Mouse (Mus musculus): ENCODE results near the gene Borcs8. TPM values are rescaled to one million over a fixed set of nuclear protein-coding genes. Genes with fewer than 3 reads are reported as not detected.

Borcs8 gene
- polyA plus RNA-seq, 1 experiment from 2014 or later, result 57.4 TPM

GRCm38 (mm10) chr8:70128435-70128834 is 10.9 kb upstream of the Borcs8 start:
- H3K4me1 ChIP-seq (ENCODE audit: control insufficient read depth, insufficient read depth, low read length), result no peaks in the 10 kb centered on the region
- no peaks in the 10 kb centered on the region for H3K9me3 ChIP-seq (ENCODE audit: control insufficient read depth, low read depth, low read length)
- peaks cover 3% of the 10 kb centered on the region; the same call in 1 of the 2 replicates for H3K36me3 ChIP-seq (ENCODE audit: control insufficient read depth, insufficient read depth, low read length)
- no peak for ATAC-seq (ENCODE audit: insufficient number of reproducible peaks, insufficient read depth, low FRiP score, low read depth)
- no peak overlapping the region for H3K4me3 ChIP-seq (ENCODE audit: low read depth, low read length)
- H3K4me2 ChIP-seq (replicated peaks; ENCODE audit: low read depth, low read length), result no peak overlapping the region
- no peaks in the 10 kb centered on the region for H3K27me3 ChIP-seq (ENCODE audit: control insufficient read depth, insufficient read depth, low read length)
- no peak overlapping the region for H3K9ac ChIP-seq (replicated peaks; ENCODE audit: low read depth, low read length)
- no peak overlapping the region for H3K27ac ChIP-seq (ENCODE audit: low read length)
- WGBS, result 72% methylated on average over 3 of the region's 3 CpGs

GRCm38 (mm10) chr8:70129309-70129952 is 9.9 kb upstream of the Borcs8 start:
- no peak overlapping the region for H3K4me3 ChIP-seq (ENCODE audit: low read depth, low read length)
- H3K27ac ChIP-seq (ENCODE audit: low read length), result no peak overlapping the region; the same call in 1 of the 2 replicates

GRCm38 (mm10) chr8:70130066-70130465 is 9.2 kb upstream of the Borcs8 start:
- Histone ChIP-seq H3K9ac (replicated peaks; ENCODE audit: low read depth, low read length) (no peak overlapping the region), H3K4me2 (replicated peaks; ENCODE audit: low read depth, low read length) (no peak overlapping the region), H3K36me3 (ENCODE audit: control insufficient read depth, insufficient read depth, low read length) (peaks cover 18% of the 10 kb centered on the region), H3K27ac (ENCODE audit: low read length) (no peak overlapping the region), H3K27me3 (ENCODE audit: control insufficient read depth, insufficient read depth, low read length) (no peaks in the 10 kb centered on the region), H3K4me3 (ENCODE audit: low read depth, low read length) (no peak overlapping the region), H3K4me1 (ENCODE audit: control insufficient read depth, insufficient read depth, low read length) (no peaks in the 10 kb centered on the region), H3K9me3 (ENCODE audit: control insufficient read depth, low read depth, low read length) (no peaks in the 10 kb centered on the region)
- 83% methylated on average over 3 of the region's 3 CpGs for WGBS
- ATAC-seq (ENCODE audit: insufficient number of reproducible peaks, insufficient read depth, low FRiP score, low read depth), result no peak

More at GRCm38 (mm10) chr8:70129309-70129952, 9.9 kb upstream of the Borcs8 start:
- no peak overlapping the region for H3K4me2 ChIP-seq (replicated peaks; ENCODE audit: low read depth, low read length)
- no peak overlapping the region for H3K9ac ChIP-seq (replicated peaks; ENCODE audit: low read depth, low read length)
- ATAC-seq (ENCODE audit: insufficient number of reproducible peaks, insufficient read depth, low FRiP score, low read depth), result no peak
- 67% methylated on average over 9 of the region's 9 CpGs for WGBS
- no peaks in the 10 kb centered on the region for H3K4me1 ChIP-seq (ENCODE audit: control insufficient read depth, insufficient read depth, low read length)
- H3K9me3 ChIP-seq (ENCODE audit: control insufficient read depth, low read depth, low read length), result no peaks in the 10 kb centered on the region
- no peaks in the 10 kb centered on the region for H3K27me3 ChIP-seq (ENCODE audit: control insufficient read depth, insufficient read depth, low read length)
- H3K36me3 ChIP-seq (ENCODE audit: control insufficient read depth, insufficient read depth, low read length), result peaks cover 12% of the 10 kb centered on the region

- Histone ChIP-seq H3K9ac (replicated peaks; ENCODE audit: low read depth, low read length) (peak within 1 kb of the TSS; percentile 56), H3K9me3 (ENCODE audit: control insufficient read depth, low read depth, low read length) (no peaks in the 10 kb centered on the region), H3K27ac (ENCODE audit: low read length) (0 out of 2 replicates have a peak within 1 kb of the TSS, but pooled peaks have one; percentile 27), H3K36me3 (ENCODE audit: control insufficient read depth, insufficient read depth, low read length) (peaks cover 30% of the 10 kb centered on the region), H3K4me2 (replicated peaks; ENCODE audit: low read depth, low read length) (peak within 1 kb of the TSS; percentile 80), H3K4me1 (ENCODE audit: control insufficient read depth, insufficient read depth, low read length) (no peaks in the 10 kb centered on the region), H3K4me3 (ENCODE audit: low read depth, low read length) (peak within 1 kb of the TSS; percentile 72), H3K27me3 (ENCODE audit: control insufficient read depth, insufficient read depth, low read length) (no peaks in the 10 kb centered on the region)
- peak; percentile 85 for ATAC-seq (ENCODE audit: insufficient number of reproducible peaks, insufficient read depth, low FRiP score, low read depth)
- 2% methylated on average over 37 of the region's 37 CpGs for WGBS
Measured at GRCm38 (mm10) chr8:70131166-70131883, 8.0 kb upstream of the Borcs8 start, which contains the start of gene Nr2c2ap. Gene Nr2c2ap (plus strand): TSS chr8:70131333.

- Histone ChIP-seq H3K9me3 (ENCODE audit: control insufficient read depth, low read depth, low read length) (no peaks in the 10 kb centered on the region), H3K4me3 (ENCODE audit: low read depth, low read length) (no peak overlapping the region), H3K27me3 (ENCODE audit: control insufficient read depth, insufficient read depth, low read length) (no peaks in the 10 kb centered on the region), H3K36me3 (ENCODE audit: control insufficient read depth, insufficient read depth, low read length) (peaks cover 31% of the 10 kb centered on the region), H3K4me1 (ENCODE audit: control insufficient read depth, insufficient read depth, low read length) (peaks cover 8% of the 10 kb centered on the region), H3K27ac (ENCODE audit: low read length) (no peak overlapping the region), H3K4me2 (replicated peaks; ENCODE audit: low read depth, low read length) (no peak overlapping the region), H3K9ac (replicated peaks; ENCODE audit: low read depth, low read length) (no peak overlapping the region)
- WGBS, result 95% methylated on average over 5 of the region's 5 CpGs
- no peak for ATAC-seq (ENCODE audit: insufficient number of reproducible peaks, insufficient read depth, low FRiP score, low read depth)
Measured at GRCm38 (mm10) chr8:70134086-70134485, 5.2 kb upstream of the Borcs8 start.

- ATAC-seq (ENCODE audit: insufficient number of reproducible peaks, insufficient read depth, low FRiP score, low read depth), result no peak
- Histone ChIP-seq H3K4me3 (ENCODE audit: low read depth, low read length) (no peak overlapping the region), H3K4me2 (replicated peaks; ENCODE audit: low read depth, low read length) (no peak overlapping the region), H3K27me3 (ENCODE audit: control insufficient read depth, insufficient read depth, low read length) (no peaks in the 10 kb centered on the region), H3K9me3 (ENCODE audit: control insufficient read depth, low read depth, low read length) (no peaks in the 10 kb centered on the region), H3K27ac (ENCODE audit: low read length) (no peak overlapping the region), H3K4me1 (ENCODE audit: control insufficient read depth, insufficient read depth, low read length) (peaks cover 8% of the 10 kb centered on the region), H3K9ac (replicated peaks; ENCODE audit: low read depth, low read length) (no peak overlapping the region), H3K36me3 (ENCODE audit: control insufficient read depth, insufficient read depth, low read length) (peaks cover 31% of the 10 kb centered on the region)
- 90% methylated on average over 9 of the region's 9 CpGs for WGBS
Measured at GRCm38 (mm10) chr8:70134931-70135330, 4.4 kb upstream of the Borcs8 start.

- Histone ChIP-seq H3K9ac (replicated peaks; ENCODE audit: low read depth, low read length) (no peak overlapping the region), H3K27me3 (ENCODE audit: control insufficient read depth, insufficient read depth, low read length) (no peaks in the 10 kb centered on the region), H3K4me2 (replicated peaks; ENCODE audit: low read depth, low read length) (no peak overlapping the region), H3K9me3 (ENCODE audit: control insufficient read depth, low read depth, low read length) (no peaks in the 10 kb centered on the region), H3K4me1 (ENCODE audit: control insufficient read depth, insufficient read depth, low read length) (peaks cover 19% of the 10 kb centered on the region), H3K36me3 (ENCODE audit: control insufficient read depth, insufficient read depth, low read length) (peaks cover 31% of the 10 kb centered on the region), H3K4me3 (ENCODE audit: low read depth, low read length) (no peak overlapping the region), H3K27ac (ENCODE audit: low read length) (no peak overlapping the region)
- 84% methylated on average over 4 of the region's 4 CpGs for WGBS
- ATAC-seq (ENCODE audit: insufficient number of reproducible peaks, insufficient read depth, low FRiP score, low read depth), result no peak
Measured at GRCm38 (mm10) chr8:70136591-70136990, 2.7 kb upstream of the Borcs8 start.

GRCm38 (mm10) chr8:70137890-70138289 is 1.4 kb upstream of the Borcs8 start:
- ATAC-seq (ENCODE audit: insufficient number of reproducible peaks, insufficient read depth, low FRiP score, low read depth), result no peak
- Histone ChIP-seq H3K27ac (ENCODE audit: low read length) (no peak overlapping the region), H3K36me3 (ENCODE audit: control insufficient read depth, insufficient read depth, low read length) (peaks cover 36% of the 10 kb centered on the region), H3K4me2 (replicated peaks; ENCODE audit: low read depth, low read length) (peak overlapping the region; percentile 67), H3K9me3 (ENCODE audit: control insufficient read depth, low read depth, low read length) (no peaks in the 10 kb centered on the region), H3K4me1 (ENCODE audit: control insufficient read depth, insufficient read depth, low read length) (peaks cover 19% of the 10 kb centered on the region), H3K4me3 (ENCODE audit: low read depth, low read length) (no peak overlapping the region), H3K9ac (replicated peaks; ENCODE audit: low read depth, low read length) (0 out of 2 replicates have a peak overlapping the region, but pooled peaks have one; percentile 39), H3K27me3 (ENCODE audit: control insufficient read depth, insufficient read depth, low read length) (no peaks in the 10 kb centered on the region)
- WGBS, result 79% methylated on average over 4 of the region's 4 CpGs
